Mouse (Mus musculus): ENCODE data around the gene Coa5. TPM values are rescaled to one million over a fixed set of nuclear protein-coding genes. Genes with fewer than 3 reads are reported as not detected.

The Coa5 gene
- polyA plus RNA-seq (2012; rRNA removed), result 50.0 and 59.8 TPM in 2 replicates

- peak; percentile 82 for TF ChIP-seq POLR2A (IDR thresholded peaks at IDR 0.05; ENCODE audit: borderline replicate concordance, extremely low read depth, insufficient read depth, insufficient read length, poor library complexity, severe bottlenecking)
- TF ChIP-seq CTCF (IDR thresholded peaks at IDR 0.05; ENCODE audit: borderline replicate concordance, extremely low read depth, insufficient read depth, insufficient read length), result peak; percentile 19; the same call in 1 of the 2 replicates
- DNase-seq (ENCODE audit: low read depth), result peak; percentile 98
Observed at GRCm38 (mm10) chr1:37429366-37430296, at the start of gene Coa5, which contains the start of gene Unc50. Coa5 (minus strand) TSS chr1:37430103. Unc50 (plus strand) TSS chr1:37430139.

- TF ChIP-seq POLR2A (IDR thresholded peaks at IDR 0.05; ENCODE audit: borderline replicate concordance, extremely low read depth, insufficient read depth, insufficient read length, poor library complexity, severe bottlenecking) (no peak), CTCF (IDR thresholded peaks at IDR 0.05; ENCODE audit: borderline replicate concordance, extremely low read depth, insufficient read depth, insufficient read length) (peak; percentile 42; the same call in 1 of the 2 replicates)
- DNase-seq (ENCODE audit: low read depth), result peak; percentile 15
Observed at GRCm38 (mm10) chr1:37479074-37479473, 49.2 kb upstream of the Coa5 start.

- DNase-seq (ENCODE audit: low read depth), result peak; percentile 13
- TF ChIP-seq CTCF (IDR thresholded peaks at IDR 0.05; ENCODE audit: borderline replicate concordance, extremely low read depth, insufficient read depth, insufficient read length) (no peak), POLR2A (IDR thresholded peaks at IDR 0.05; ENCODE audit: borderline replicate concordance, extremely low read depth, insufficient read depth, insufficient read length, poor library complexity, severe bottlenecking) (no peak)
Observed at GRCm38 (mm10) chr1:37478416-37478815, 48.5 kb upstream of the Coa5 start.

GRCm38 (mm10) chr1:37477928-37478327 lies 48.0 kb upstream of the Coa5 start:
- TF ChIP-seq POLR2A (IDR thresholded peaks at IDR 0.05; ENCODE audit: borderline replicate concordance, extremely low read depth, insufficient read depth, insufficient read length, poor library complexity, severe bottlenecking) (no peak), CTCF (IDR thresholded peaks at IDR 0.05; ENCODE audit: borderline replicate concordance, extremely low read depth, insufficient read depth, insufficient read length) (no peak)
- DNase-seq (ENCODE audit: low read depth), result peak; percentile 14

- DNase-seq (ENCODE audit: low read depth), result no peak
- TF ChIP-seq CTCF (IDR thresholded peaks at IDR 0.05; ENCODE audit: borderline replicate concordance, extremely low read depth, insufficient read depth, insufficient read length), result no peak
- no peak for TF ChIP-seq POLR2A (IDR thresholded peaks at IDR 0.05; ENCODE audit: borderline replicate concordance, extremely low read depth, insufficient read depth, insufficient read length, poor library complexity, severe bottlenecking)
Observed at GRCm38 (mm10) chr1:37477250-37477649, 47.3 kb upstream of the Coa5 start.

GRCm38 (mm10) chr1:37475312-37475711 lies 45.4 kb upstream of the Coa5 start:
- TF ChIP-seq CTCF (IDR thresholded peaks at IDR 0.05; ENCODE audit: borderline replicate concordance, extremely low read depth, insufficient read depth, insufficient read length), result no peak
- no peak for TF ChIP-seq POLR2A (IDR thresholded peaks at IDR 0.05; ENCODE audit: borderline replicate concordance, extremely low read depth, insufficient read depth, insufficient read length, poor library complexity, severe bottlenecking)

GRCm38 (mm10) chr1:37474634-37475190 lies 44.8 kb upstream of the Coa5 start:
- TF ChIP-seq POLR2A (IDR thresholded peaks at IDR 0.05; ENCODE audit: borderline replicate concordance, extremely low read depth, insufficient read depth, insufficient read length, poor library complexity, severe bottlenecking) (no peak), CTCF (IDR thresholded peaks at IDR 0.05; ENCODE audit: borderline replicate concordance, extremely low read depth, insufficient read depth, insufficient read length) (no peak)
- DNase-seq (ENCODE audit: low read depth), result no peak

More at GRCm38 (mm10) chr1:37475312-37475711, 45.4 kb upstream of the Coa5 start:
- no peak for DNase-seq (ENCODE audit: low read depth)

GRCm38 (mm10) chr1:37474046-37474445 lies 44.1 kb upstream of the Coa5 start:
- DNase-seq (ENCODE audit: low read depth), result no peak
- TF ChIP-seq POLR2A (IDR thresholded peaks at IDR 0.05; ENCODE audit: borderline replicate concordance, extremely low read depth, insufficient read depth, insufficient read length, poor library complexity, severe bottlenecking) (no peak), CTCF (IDR thresholded peaks at IDR 0.05; ENCODE audit: borderline replicate concordance, extremely low read depth, insufficient read depth, insufficient read length) (no peak)

GRCm38 (mm10) chr1:37473251-37473650 lies 43.3 kb upstream of the Coa5 start:
- no peak for DNase-seq (ENCODE audit: low read depth)
- TF ChIP-seq POLR2A (IDR thresholded peaks at IDR 0.05; ENCODE audit: borderline replicate concordance, extremely low read depth, insufficient read depth, insufficient read length, poor library complexity, severe bottlenecking), result no peak
- no peak for TF ChIP-seq CTCF (IDR thresholded peaks at IDR 0.05; ENCODE audit: borderline replicate concordance, extremely low read depth, insufficient read depth, insufficient read length)

GRCm38 (mm10) chr1:37471179-37472148 lies 41.6 kb upstream of the Coa5 start:
- no peak for DNase-seq (ENCODE audit: low read depth)
- TF ChIP-seq CTCF (IDR thresholded peaks at IDR 0.05; ENCODE audit: borderline replicate concordance, extremely low read depth, insufficient read depth, insufficient read length) (peak; percentile 1; the same call in 1 of the 2 replicates), POLR2A (IDR thresholded peaks at IDR 0.05; ENCODE audit: borderline replicate concordance, extremely low read depth, insufficient read depth, insufficient read length, poor library complexity, severe bottlenecking) (no peak)
